Mouse (Mus musculus): Measurements from ENCODE around the gene Hdgfl3. TPM values are rescaled to one million over a fixed set of nuclear protein-coding genes. Genes with fewer than 3 reads are reported as not detected.

The Hdgfl3 gene
- polyA plus RNA-seq (2014; fragmentation: Nextera tagmentation; extraction: Ambion mirVana): 79.5 and 84.3 TPM in 2 replicates

DNA sequence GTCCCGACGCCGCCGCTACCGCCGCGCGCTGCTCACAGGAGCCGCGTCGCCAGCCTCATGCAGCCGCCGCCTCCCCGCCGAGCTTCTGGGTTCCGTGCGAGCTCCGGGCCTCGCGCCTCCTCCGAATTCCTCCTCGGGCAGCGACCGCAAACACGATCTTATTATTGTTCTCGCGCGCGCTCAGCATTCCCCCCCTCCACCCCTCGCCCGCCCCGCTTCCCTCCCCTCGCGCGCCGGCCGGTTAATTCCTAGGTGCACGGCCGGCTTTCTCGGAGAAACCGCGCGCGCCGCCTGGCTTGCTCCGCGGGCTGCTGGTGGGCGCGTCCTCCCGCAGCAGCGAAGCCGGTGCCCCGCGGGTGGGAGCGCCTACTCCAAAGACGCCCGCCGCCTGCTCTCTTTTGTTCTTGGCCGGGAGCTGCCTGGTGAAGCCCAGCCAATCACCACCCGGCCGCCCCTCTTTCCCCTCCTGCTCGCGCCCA lies at the start of gene Hdgfl3:
Gene Hdgfl3, minus strand, starts transcription at position 207 of the 479 bp plus-strand sequence.
- no peaks in the 10 kb centered on the region for H3K36me3 ChIP-seq (replicated peaks; ENCODE audit: control insufficient read depth, insufficient read depth)
- peak within 1 kb of the TSS; percentile 99 for H3K9ac ChIP-seq
- H3K4me2 ChIP-seq (replicated peaks): peak within 1 kb of the TSS; percentile 75
- no peaks in the 10 kb centered on the region for H3K27me3 ChIP-seq (ENCODE audit: control insufficient read depth, insufficient read depth, low read length)
- peak within 1 kb of the TSS; percentile 98 for H3K4me3 ChIP-seq (replicated peaks; ENCODE audit: low read length)
- peak; percentile 87 for DNase-seq (ENCODE audit: low spot score)
- no peaks in the 10 kb centered on the region for H3K9me3 ChIP-seq (ENCODE audit: control insufficient read depth, low read length)
- peaks cover 34% of the 10 kb centered on the region for H3K4me1 ChIP-seq (replicated peaks; ENCODE audit: control insufficient read depth, insufficient read depth, low read length)
- peak; percentile 90 for ATAC-seq (ENCODE audit: low FRiP score)
- H3K27ac ChIP-seq: peak within 1 kb of the TSS; percentile 99
- WGBS: under 1% methylated on average over 59 of the region's 63 CpGs

DNA sequence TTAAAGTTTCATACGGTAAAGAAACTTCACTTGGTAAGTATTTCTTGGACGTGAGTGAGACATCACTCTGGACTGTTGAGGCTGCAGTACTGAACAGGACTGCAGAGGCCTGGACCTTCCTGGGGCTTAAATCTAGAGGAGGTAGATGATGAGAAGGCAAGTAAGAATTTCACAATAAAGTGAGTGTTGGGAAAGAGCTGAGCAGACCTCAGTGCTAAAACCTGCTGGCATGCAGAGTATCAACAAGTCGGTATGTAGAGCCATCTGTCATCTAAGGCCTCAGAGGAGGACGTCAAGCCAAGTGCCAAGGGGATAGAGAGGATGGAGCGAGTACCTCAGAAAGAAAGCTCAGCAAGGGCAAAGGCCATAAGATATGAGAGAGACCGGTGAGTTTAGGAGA lies 49.4 kb upstream of the Hdgfl3 start:
- no peak overlapping the region for H3K9ac ChIP-seq
- 86% methylated on average over 6 of the region's 6 CpGs for WGBS

DNA sequence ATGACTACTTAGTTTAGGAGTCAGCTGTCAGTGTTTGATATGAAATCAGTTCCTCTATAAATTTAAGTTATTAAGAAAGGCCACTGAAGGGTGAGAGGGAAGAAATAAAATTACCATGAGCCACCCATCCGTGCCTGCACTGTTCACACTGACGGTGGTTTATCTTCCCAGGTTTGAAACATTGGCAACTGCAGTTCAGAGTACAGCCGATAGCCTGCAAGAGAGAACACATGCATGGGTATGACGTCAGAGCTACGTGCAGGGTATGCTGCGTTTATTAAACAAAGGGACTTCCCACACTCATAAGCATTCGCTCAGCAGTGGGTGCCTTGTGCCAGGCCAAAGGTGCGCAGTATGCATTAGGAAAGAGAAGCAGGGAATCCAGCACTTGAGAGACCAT lies 44.0 kb upstream of the Hdgfl3 start:
- Histone ChIP-seq H3K9me3 (ENCODE audit: control insufficient read depth, low read length) (no peaks in the 10 kb centered on the region), H3K4me2 (replicated peaks) (no peak overlapping the region), H3K4me3 (replicated peaks; ENCODE audit: low read length) (no peak overlapping the region), H3K27ac (no peak overlapping the region), H3K4me1 (replicated peaks; ENCODE audit: control insufficient read depth, insufficient read depth, low read length) (no peaks in the 10 kb centered on the region), H3K27me3 (ENCODE audit: control insufficient read depth, insufficient read depth, low read length) (no peaks in the 10 kb centered on the region), H3K9ac (no peak overlapping the region), H3K36me3 (replicated peaks; ENCODE audit: control insufficient read depth, insufficient read depth) (no peaks in the 10 kb centered on the region)
- DNase-seq (ENCODE audit: low spot score) (no peak), ATAC-seq (ENCODE audit: low FRiP score) (no peak)
- WGBS: 72% methylated on average over 8 of the region's 8 CpGs

More for the DNA sequence above, 49.4 kb upstream of the Hdgfl3 start:
- H3K4me1 ChIP-seq (replicated peaks; ENCODE audit: control insufficient read depth, insufficient read depth, low read length): no peaks in the 10 kb centered on the region
- no peak overlapping the region for H3K27ac ChIP-seq
- H3K9me3 ChIP-seq (ENCODE audit: control insufficient read depth, low read length): no peaks in the 10 kb centered on the region
- no peak overlapping the region for H3K4me3 ChIP-seq (replicated peaks; ENCODE audit: low read length)
- ATAC-seq (ENCODE audit: low FRiP score) (no peak), DNase-seq (ENCODE audit: low spot score) (no peak)
- no peaks in the 10 kb centered on the region for H3K36me3 ChIP-seq (replicated peaks; ENCODE audit: control insufficient read depth, insufficient read depth)
- no peak overlapping the region for H3K4me2 ChIP-seq (replicated peaks)
- H3K27me3 ChIP-seq (ENCODE audit: control insufficient read depth, insufficient read depth, low read length): peaks cover 9% of the 10 kb centered on the region; the same call in 1 of the 2 replicates

DNA sequence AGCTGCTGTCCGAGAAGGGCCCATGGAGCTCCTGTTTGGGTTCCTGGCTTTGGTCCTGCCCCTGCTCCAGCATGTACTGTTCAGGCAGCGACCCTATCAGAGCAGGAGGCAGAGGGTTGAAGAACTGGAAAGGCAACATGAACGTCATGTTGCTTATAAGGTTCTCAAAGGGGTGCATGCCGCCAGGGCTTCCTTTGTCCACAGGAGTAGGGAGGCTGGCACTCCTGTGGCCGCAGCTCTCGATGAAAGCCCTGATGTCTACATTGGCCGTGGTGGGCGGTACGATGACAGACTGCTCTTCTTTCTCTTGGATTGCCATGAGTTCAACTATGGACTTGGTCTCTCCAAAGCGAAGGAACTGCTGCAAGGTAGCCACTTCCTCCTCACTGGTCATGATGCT lies 40.3 kb upstream of the Hdgfl3 start:
- Histone ChIP-seq H3K27me3 (ENCODE audit: control insufficient read depth, insufficient read depth, low read length) (no peaks in the 10 kb centered on the region), H3K4me2 (replicated peaks) (no peak overlapping the region), H3K9ac (no peak overlapping the region), H3K36me3 (replicated peaks; ENCODE audit: control insufficient read depth, insufficient read depth) (no peaks in the 10 kb centered on the region), H3K4me3 (replicated peaks; ENCODE audit: low read length) (no peak overlapping the region), H3K9me3 (ENCODE audit: control insufficient read depth, low read length) (no peaks in the 10 kb centered on the region), H3K4me1 (replicated peaks; ENCODE audit: control insufficient read depth, insufficient read depth, low read length) (no peaks in the 10 kb centered on the region), H3K27ac (no peak overlapping the region)
- ATAC-seq (ENCODE audit: low FRiP score): no peak
- WGBS: 93% methylated on average over 10 of the region's 10 CpGs
- no peak for DNase-seq (ENCODE audit: low spot score)

DNA sequence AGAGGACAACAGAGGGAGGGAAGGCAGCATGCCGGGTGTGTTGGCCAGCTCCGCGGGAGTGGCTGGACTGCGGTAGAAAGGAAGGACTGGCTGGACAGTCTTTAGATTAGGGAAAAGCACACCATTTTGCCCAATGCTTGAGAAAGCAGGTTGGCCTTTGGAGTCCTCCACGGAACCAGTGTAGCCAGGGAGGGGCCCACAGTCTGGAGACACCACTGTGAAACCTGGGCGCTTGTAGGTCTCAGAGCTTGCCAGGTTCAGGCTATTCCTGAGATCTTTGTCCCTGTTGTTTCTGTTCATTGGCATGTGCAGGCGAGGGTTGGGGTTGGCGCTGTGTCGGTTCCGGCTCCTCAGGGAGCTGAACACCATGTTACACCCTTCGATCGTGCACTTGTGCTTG lies 39.7 kb upstream of the Hdgfl3 start:
- Histone ChIP-seq H3K27ac (no peak overlapping the region), H3K9ac (no peak overlapping the region), H3K4me2 (replicated peaks) (no peak overlapping the region), H3K4me3 (replicated peaks; ENCODE audit: low read length) (no peak overlapping the region), H3K9me3 (ENCODE audit: control insufficient read depth, low read length) (no peaks in the 10 kb centered on the region), H3K27me3 (ENCODE audit: control insufficient read depth, insufficient read depth, low read length) (no peaks in the 10 kb centered on the region), H3K4me1 (replicated peaks; ENCODE audit: control insufficient read depth, insufficient read depth, low read length) (no peaks in the 10 kb centered on the region), H3K36me3 (replicated peaks; ENCODE audit: control insufficient read depth, insufficient read depth) (no peaks in the 10 kb centered on the region)
- DNase-seq (ENCODE audit: low spot score) (no peak), ATAC-seq (ENCODE audit: low FRiP score) (no peak)
- WGBS: 92% methylated on average over 12 of the region's 12 CpGs

DNA sequence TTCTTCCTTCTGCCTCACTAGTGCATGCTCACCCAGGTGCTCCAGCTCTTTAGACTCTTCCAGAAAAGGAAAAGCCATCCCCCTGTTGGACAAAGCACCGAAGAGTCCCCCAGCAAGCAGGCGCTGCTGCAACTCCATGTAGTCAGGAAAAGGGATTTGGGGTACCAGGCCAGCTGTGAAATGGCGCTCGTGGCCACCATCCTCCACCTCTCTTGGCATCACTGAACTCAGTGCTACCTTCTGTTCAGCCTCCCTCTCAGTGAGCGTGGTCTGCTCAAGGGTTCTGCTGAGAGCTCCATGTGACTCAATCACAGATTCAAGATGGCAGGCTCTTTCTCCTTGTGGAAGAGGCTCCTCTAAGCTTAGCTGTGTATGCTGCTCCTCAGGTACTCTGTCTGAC lies 39.1 kb upstream of the Hdgfl3 start:
- Histone ChIP-seq H3K9me3 (ENCODE audit: control insufficient read depth, low read length) (no peaks in the 10 kb centered on the region), H3K4me2 (replicated peaks) (no peak overlapping the region), H3K27me3 (ENCODE audit: control insufficient read depth, insufficient read depth, low read length) (no peaks in the 10 kb centered on the region), H3K4me1 (replicated peaks; ENCODE audit: control insufficient read depth, insufficient read depth, low read length) (no peaks in the 10 kb centered on the region), H3K9ac (no peak overlapping the region), H3K36me3 (replicated peaks; ENCODE audit: control insufficient read depth, insufficient read depth) (no peaks in the 10 kb centered on the region), H3K4me3 (replicated peaks; ENCODE audit: low read length) (no peak overlapping the region), H3K27ac (no peak overlapping the region)
- ATAC-seq (ENCODE audit: low FRiP score) (no peak), DNase-seq (ENCODE audit: low spot score) (no peak)
- WGBS: 96% methylated on average over 5 of the region's 5 CpGs

DNA sequence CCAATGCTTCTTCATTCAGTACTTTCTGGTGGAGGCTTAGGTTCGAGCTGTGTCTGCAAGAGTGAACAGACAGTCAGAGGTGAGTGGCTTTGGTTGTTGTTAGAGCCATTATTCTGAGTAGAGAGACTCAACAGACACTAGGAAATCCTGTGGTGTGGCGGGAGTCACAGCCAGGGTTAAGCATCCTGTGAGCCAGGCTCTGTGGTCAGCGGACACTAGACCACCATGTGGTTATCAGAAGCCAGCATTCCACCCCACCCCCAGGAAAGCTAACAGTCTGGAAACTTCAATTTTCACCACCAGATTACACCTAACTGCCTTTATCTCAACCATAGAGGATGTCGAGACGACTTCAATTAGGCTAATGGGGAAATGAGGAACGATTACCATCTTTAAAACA lies 34.7 kb upstream of the Hdgfl3 start:
- H3K4me2 ChIP-seq (replicated peaks): no peak overlapping the region
- no peak overlapping the region for H3K27ac ChIP-seq
- H3K9ac ChIP-seq: no peak overlapping the region
- no peaks in the 10 kb centered on the region for H3K36me3 ChIP-seq (replicated peaks; ENCODE audit: control insufficient read depth, insufficient read depth)
- H3K4me3 ChIP-seq (replicated peaks; ENCODE audit: low read length): no peak overlapping the region
- no peaks in the 10 kb centered on the region for H3K4me1 ChIP-seq (replicated peaks; ENCODE audit: control insufficient read depth, insufficient read depth, low read length)
- WGBS: 87% methylated on average over 6 of the region's 6 CpGs
- ATAC-seq (ENCODE audit: low FRiP score): no peak
- H3K27me3 ChIP-seq (ENCODE audit: control insufficient read depth, insufficient read depth, low read length): no peaks in the 10 kb centered on the region
- no peak for DNase-seq (ENCODE audit: low spot score)
- H3K9me3 ChIP-seq (ENCODE audit: control insufficient read depth, low read length): no peaks in the 10 kb centered on the region

DNA sequence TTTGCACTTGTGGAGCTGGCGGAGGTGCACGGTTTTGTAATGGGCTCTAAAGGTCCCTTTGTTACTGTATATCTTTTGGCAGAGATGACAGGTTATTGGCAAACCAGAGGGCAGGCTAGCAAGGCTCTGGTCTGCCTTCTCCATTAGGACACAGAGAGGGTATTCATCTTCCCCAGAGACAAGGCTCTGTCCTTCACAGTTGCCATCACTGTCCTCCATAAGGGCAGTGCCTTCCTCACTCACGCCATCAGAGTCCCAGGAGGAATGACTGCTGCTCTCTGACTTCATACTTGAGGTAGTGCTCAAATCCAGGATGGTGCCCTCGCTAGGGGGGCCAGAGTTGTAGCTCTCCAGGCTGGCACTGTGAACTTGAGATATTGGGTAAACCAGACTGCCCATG lies 34.2 kb upstream of the Hdgfl3 start:
- no peak overlapping the region for H3K4me3 ChIP-seq (replicated peaks; ENCODE audit: low read length)
- H3K9ac ChIP-seq: no peak overlapping the region
- no peaks in the 10 kb centered on the region for H3K36me3 ChIP-seq (replicated peaks; ENCODE audit: control insufficient read depth, insufficient read depth)
- DNase-seq (ENCODE audit: low spot score): no peak
- H3K27me3 ChIP-seq (ENCODE audit: control insufficient read depth, insufficient read depth, low read length): no peaks in the 10 kb centered on the region
- no peaks in the 10 kb centered on the region for H3K4me1 ChIP-seq (replicated peaks; ENCODE audit: control insufficient read depth, insufficient read depth, low read length)
- H3K4me2 ChIP-seq (replicated peaks): no peak overlapping the region
- H3K27ac ChIP-seq: no peak overlapping the region
- no peaks in the 10 kb centered on the region for H3K9me3 ChIP-seq (ENCODE audit: control insufficient read depth, low read length)
- no peak for ATAC-seq (ENCODE audit: low FRiP score)
- 88% methylated on average over 4 of the region's 4 CpGs for WGBS

DNA sequence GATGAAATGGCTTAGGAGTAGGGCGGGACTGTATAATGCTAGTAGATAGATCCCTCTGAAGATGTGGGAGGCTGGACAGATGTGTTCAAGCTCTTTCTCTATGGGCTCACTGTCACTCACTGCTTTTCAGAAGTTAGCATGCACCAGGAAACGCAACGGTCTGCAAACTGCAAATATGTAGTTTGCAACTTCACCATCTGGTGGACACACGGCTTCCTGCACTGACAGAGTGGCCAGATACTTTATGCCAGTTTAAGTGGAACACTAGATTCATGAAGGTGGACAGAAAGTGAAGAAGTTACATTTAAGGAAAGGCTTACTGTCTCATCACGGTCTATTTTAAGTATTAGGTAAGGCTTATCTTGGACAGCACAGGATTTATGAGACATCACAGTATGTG lies 31.9 kb upstream of the Hdgfl3 start:
- no peak overlapping the region for H3K9ac ChIP-seq
- H3K9me3 ChIP-seq (ENCODE audit: control insufficient read depth, low read length): no peaks in the 10 kb centered on the region
- H3K27ac ChIP-seq: no peak overlapping the region
- H3K4me2 ChIP-seq (replicated peaks): no peak overlapping the region
- H3K4me1 ChIP-seq (replicated peaks; ENCODE audit: control insufficient read depth, insufficient read depth, low read length): no peaks in the 10 kb centered on the region
- no peak overlapping the region for H3K4me3 ChIP-seq (replicated peaks; ENCODE audit: low read length)
- 86% methylated on average over 5 of the region's 5 CpGs for WGBS
- H3K36me3 ChIP-seq (replicated peaks; ENCODE audit: control insufficient read depth, insufficient read depth): no peaks in the 10 kb centered on the region
- H3K27me3 ChIP-seq (ENCODE audit: control insufficient read depth, insufficient read depth, low read length): no peaks in the 10 kb centered on the region
- DNase-seq (ENCODE audit: low spot score) (no peak), ATAC-seq (ENCODE audit: low FRiP score) (no peak)

DNA sequence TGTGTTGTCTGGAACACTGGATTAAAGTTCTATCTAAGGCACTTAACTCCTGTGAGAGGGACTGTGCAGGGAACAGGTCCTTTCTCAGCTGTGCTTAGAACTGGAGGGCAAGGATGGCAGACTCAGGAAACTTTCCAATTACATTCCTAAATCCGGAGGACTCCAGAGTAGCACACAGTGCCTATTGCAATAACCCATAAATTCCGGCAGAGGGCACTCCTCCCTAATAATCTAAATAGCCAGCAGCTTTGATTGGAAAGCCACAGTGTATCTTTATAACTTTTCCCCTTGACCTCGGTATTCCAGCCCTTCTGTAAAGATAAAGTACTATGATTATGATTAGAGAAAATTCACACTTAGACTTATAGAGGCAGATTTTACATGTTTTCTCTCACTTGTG lies 25.4 kb upstream of the Hdgfl3 start:
- H3K27ac ChIP-seq: no peak overlapping the region
- no peaks in the 10 kb centered on the region for H3K27me3 ChIP-seq (ENCODE audit: control insufficient read depth, insufficient read depth, low read length)
- H3K9ac ChIP-seq: no peak overlapping the region
- DNase-seq (ENCODE audit: low spot score) (peak; percentile 84), ATAC-seq (ENCODE audit: low FRiP score) (no peak; the same call in 1 of the 2 replicates)
- no peaks in the 10 kb centered on the region for H3K9me3 ChIP-seq (ENCODE audit: control insufficient read depth, low read length)
- H3K4me1 ChIP-seq (replicated peaks; ENCODE audit: control insufficient read depth, insufficient read depth, low read length): no peaks in the 10 kb centered on the region
- no peaks in the 10 kb centered on the region for H3K36me3 ChIP-seq (replicated peaks; ENCODE audit: control insufficient read depth, insufficient read depth)
- no peak overlapping the region for H3K4me3 ChIP-seq (replicated peaks; ENCODE audit: low read length)
- 5% methylated on average over 3 of the region's 3 CpGs for whole genome bisulfite sequencing
- no peak overlapping the region for H3K4me2 ChIP-seq (replicated peaks)
